Mouse (Mus musculus): Measurements from ENCODE around the gene Gfer.
"Not testable (repeated sequence)": the region's sequence is repeated elsewhere in the genome, so short reads cannot be mapped to it uniquely, and the experiment has no call there.

Gfer gene

GRCm38 (mm10) chr17:24687146-24687595, 8.8 kb downstream of the Gfer start:
- peak; percentile 41 for DNase-seq (ENCODE audit: low spot score)

DNA sequence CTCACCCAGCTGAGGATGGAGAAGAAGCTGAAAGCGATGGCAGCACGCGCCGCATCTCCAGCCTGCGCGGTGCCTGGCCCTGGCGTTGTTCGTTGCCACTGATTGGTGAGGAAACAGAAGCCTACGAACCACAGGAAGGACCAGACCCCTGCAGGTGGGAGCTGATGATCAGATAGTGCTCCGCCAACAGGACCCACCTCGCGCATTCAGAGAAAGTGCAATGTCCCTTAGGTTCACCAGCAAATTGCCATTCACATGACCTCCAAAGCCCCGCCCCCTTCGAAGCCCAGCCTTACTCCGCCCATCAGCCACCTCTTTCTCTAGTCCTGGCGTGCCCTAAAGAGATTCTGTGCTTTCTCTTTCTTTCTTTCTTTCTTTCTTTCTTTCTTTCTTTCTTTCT, 9.4 kb downstream of the Gfer start:
- DNase-seq (ENCODE audit: low spot score), result no peak

- DNase-seq (ENCODE audit: low spot score), result no peak
Observed at GRCm38 (mm10) chr17:24677500-24678080, 18.4 kb downstream of the Gfer start.

- no peak for DNase-seq (ENCODE audit: low spot score)
Observed at GRCm38 (mm10) chr17:24676877-24677276, 19.1 kb downstream of the Gfer start.

GRCm38 (mm10) chr17:24676187-24676586, 19.8 kb downstream of the Gfer start:
- DNase-seq (ENCODE audit: low spot score), result peak; percentile 86

DNA sequence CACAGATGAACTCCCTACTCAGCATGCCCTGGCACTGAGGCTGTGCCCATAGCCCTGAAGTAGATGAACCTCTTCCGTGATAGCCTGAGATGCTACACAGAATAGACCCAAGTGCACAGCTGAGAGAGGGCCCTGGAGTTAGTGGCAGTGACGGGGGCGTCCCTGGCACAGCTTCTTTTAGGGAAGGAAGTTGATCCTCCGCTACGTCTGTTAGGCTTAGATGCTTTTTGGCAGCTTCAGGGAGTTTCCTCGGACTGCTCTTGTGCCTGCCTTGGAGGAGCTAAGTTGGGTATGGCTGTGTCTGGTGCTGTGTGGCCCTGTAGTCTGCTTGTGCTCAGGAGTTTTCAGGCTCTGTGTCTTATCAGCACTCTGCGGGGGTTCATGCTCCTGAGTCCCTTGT, 21.7 kb downstream of the Gfer start:
- no peak for DNase-seq (ENCODE audit: low spot score)

- no peak for DNase-seq (ENCODE audit: low spot score)
Observed at GRCm38 (mm10) chr17:24672141-24672540, 23.8 kb downstream of the Gfer start.

GRCm38 (mm10) chr17:24671346-24671745, 24.6 kb downstream of the Gfer start:
- DNase-seq (ENCODE audit: low spot score), result no peak

DNA sequence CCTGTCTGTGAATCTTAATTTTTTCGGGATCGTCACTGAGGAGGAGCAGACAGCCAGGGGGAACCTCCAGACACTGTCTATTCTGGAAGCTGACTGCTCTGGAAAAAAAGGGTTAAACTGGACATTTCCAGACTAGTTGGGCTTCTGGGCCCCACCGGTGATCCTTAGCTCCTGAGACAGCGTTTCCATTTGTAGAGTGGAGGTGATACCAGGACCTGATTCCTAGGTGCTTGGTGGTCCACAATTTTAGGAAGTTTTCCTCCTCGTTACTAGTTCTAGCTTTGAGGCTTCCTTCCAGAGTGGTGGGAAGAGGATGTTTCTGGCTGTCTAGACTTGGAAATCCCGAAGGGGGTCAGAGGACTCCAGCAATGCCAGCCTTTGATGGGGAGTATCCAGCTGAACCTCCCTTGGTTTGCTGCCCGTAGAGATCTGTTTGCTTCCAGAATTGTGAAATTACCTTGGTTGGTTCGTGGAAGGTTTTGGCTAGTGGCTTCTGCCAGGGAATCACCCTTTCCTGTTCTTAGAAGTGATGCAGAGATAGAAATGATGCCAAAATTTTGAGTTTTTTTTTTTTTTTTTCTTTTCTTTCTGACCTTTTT, 25.6 kb downstream of the Gfer start:
- peak; percentile 25 for DNase-seq (ENCODE audit: low spot score)

GRCm38 (mm10) chr17:24669545-24670245, 26.3 kb downstream of the Gfer start, which contains the start of gene Zfp598:
Zfp598 (plus strand) TSS chr17:24669687.
- peak; percentile 95 for DNase-seq (ENCODE audit: low spot score)

DNA sequence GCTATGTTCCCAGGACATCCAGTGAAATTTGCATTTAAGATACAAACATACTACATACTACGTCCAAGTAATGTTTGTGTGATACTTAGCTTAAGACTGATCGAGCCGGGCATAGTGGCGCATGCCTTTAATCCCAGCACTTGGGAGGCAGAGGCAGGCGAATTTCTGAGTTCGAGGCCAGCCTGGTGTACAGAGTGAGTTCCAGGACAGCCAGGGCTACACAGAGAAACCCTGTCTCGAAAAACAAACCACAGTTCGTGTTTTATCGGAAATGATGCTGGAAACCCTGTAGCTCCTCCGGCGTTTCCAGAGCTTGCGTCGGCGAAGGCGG, 26.8 kb downstream of the Gfer start:
- not testable (repeated sequence) for DNase-seq (ENCODE audit: low spot score)

DNA sequence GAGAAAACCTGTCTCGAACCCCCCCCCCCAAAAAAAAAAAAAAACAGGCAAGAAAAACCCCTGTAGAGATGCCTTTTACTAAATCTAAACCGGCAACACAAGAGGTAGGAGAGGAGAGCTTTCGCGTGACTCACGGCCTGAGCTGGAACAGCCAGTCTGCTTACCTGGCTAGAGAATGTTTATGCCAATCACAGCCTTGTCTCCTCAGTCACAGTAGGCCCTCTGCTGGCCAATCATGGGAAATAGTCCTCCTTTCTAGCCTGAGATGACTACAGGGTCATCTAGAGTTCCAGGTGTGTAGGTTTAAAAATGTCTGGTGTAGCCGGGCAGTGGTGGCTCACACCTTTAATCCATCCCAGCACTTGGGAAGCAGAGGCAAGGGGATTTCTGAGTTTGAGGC, 28.5 kb downstream of the Gfer start:
- DNase-seq (ENCODE audit: low spot score), result peak; percentile 76

GRCm38 (mm10) chr17:24667011-24667410, 28.9 kb downstream of the Gfer start:
- not testable (repeated sequence) for DNase-seq (ENCODE audit: low spot score)

DNA sequence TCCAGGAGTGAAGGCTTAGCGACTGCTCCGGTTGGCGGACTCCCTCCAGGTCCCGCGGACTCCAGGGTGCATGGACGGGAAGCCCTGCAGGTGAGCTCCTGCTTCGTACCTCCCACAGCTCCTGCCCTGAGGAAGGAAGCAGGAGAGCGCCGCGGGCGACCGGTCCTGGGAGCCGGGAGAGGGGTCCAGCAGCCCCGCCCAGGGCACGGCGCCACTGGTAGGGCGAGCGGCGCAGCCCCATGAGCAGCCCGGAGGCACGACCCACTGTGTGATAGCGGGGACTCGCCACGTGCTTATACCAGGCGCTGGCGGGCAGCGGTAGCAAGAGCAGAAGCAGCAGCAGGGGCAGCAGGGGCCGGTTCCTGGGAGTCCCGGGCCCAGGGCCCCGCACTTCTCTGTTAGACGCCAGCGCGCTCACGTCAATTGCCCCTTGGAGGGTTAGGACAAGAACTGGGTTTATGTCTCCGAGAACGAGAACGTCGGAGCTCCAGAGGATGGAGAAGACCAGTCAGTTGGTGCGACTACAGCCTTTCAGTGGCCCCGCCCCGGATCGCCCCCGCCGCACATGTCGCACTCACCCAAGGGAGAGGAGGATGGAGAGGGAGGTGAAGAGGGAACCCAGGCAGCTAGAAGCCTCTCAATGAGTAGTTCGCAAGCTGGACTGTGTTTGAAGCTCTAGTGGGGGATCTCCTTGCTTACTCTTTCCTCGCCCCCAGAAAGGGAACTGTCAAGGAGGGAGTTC, 37.8 kb downstream of the Gfer start, which contains the start of gene Npw:
Gene Npw, minus strand, starts transcription at position 441 of the 742 bp plus-strand sequence.
- DNase-seq (ENCODE audit: low spot score), result peak; percentile 49

DNA sequence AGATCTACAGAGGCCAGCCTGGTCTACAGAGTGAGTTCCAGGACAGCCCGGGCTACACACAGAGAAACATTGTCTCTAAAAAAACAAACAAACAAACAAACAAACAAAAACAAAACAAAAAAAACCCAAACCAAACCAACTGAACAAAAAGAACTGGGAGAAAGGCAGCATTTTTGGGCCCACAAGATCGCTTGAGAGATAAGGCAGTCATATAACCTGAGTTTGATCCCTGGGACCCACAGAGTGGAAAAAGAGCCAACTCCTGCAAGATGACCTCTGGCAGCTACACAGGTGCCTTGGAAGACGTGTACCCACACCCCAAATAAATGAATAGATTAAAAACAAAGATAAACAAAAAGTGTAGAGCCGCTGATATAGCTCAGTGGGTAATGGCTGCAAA, 41.0 kb downstream of the Gfer start:
- DNase-seq (ENCODE audit: low spot score), result no peak

DNA sequence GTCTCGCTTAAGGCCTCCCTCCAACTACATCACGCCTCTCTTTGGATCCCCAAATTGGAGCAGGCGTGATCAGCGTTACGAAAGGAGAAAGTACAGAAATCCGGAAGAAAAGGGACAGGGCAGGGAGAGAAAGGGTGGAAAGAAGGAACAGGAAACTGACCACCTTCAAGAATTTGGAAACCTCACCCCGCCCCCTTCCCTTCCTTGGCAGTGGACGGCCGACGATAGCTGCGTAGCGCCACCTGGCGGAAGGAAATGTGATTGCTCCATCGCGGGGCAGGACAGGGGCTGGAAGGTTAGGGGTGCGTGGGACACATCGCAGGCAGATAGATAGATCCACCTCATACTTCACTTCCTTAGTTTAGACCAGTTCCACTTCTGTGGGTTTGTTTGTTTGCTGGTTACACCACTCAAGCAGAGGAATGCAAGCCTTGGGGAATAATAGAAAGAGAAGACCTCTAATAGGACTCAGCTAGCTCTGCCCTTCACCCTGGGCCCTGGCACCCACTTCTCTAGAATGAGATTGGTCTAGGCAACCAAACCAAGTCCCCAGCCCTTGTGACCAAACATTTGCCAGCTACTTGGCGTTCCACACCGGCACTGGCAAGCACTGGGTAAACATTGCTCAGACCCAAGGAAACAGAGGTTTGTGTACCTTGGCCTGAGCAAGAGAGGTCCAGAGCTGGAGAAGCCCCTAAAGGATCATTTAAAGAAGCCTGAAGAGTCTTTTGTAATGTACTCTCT, 41.8 kb downstream of the Gfer start:
- no peak for DNase-seq (ENCODE audit: low spot score)

DNA sequence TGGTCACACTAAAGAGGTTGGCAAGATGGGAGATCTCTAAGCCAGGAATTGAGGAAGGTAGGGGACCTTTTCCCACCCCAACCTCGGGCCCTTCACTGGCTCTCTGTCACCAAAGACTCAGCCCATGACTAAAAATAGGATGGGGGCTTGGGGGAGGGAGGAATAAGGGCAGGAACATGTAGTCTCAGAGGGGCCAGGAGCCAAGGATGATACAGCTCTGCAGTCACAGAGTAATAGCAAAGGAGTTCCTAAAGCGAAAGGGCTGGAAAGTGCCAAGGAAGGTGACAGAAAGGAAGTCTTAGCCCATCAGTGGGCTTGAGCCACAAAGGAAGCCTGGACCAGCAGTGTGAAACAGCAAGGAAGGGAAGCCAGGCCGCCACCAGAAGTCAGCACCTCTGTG, 44.1 kb downstream of the Gfer start:
- DNase-seq (ENCODE audit: low spot score), result no peak

GRCm38 (mm10) chr17:24650766-24651165, 45.2 kb downstream of the Gfer start:
- no peak for DNase-seq (ENCODE audit: low spot score)

DNA sequence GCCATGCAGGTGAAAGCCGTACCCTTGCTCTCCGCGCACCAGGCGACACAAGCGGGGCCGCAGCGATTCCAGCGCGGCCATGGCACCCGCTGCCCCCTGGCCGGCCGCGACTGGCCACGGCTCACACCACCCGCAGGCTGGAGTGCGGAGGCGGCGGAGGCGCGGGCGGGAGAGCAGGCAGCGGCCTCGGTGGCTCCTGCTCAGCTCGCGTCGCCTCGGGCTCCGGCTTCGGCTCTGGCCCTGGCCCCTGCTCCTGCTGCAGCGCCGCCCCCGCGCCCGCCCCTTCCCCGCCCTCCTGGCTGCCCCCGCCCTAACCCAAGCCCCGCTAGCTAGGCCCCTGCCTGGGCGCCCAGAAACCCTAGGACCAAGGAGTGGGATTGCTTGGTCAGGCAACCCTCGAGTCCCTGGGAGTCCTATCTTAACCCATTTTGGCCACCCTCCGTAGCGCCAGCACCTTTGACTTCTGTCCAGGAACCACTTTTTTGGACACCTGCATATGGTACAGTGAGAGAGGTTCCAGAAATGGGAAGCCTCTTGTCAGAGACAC, 45.8 kb downstream of the Gfer start, which contains the start of gene Slc9a3r2:
Gene Slc9a3r2, minus strand, starts transcription at position 258 of the 547 bp plus-strand sequence.
- peak; percentile 67 for DNase-seq (ENCODE audit: low spot score)

DNA sequence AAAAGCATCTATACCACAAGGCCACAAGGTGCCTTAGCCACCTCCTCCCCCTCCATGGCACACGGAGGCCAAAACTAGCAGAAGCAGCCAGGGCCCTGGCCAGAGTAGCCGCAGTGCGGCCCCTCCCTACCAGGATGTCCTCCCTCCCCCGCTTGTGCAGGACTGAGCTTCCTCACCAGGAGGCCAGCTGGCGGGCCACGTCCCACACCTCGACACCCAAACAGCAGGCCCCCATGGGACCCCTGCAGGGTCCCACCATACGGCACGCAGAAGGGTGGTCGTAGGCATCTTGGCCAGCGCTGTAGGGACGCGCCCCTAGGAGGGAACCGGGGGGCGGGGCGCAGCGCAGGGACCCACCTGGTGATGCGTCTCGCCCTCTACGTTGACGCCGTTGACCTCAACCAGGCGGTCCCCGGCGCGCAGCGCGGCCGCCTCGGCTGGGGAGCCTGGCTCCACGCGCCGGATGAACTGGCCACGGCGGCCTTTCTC, 46.3 kb downstream of the Gfer start:
- peak; percentile 46 for DNase-seq (ENCODE audit: low spot score)

DNA sequence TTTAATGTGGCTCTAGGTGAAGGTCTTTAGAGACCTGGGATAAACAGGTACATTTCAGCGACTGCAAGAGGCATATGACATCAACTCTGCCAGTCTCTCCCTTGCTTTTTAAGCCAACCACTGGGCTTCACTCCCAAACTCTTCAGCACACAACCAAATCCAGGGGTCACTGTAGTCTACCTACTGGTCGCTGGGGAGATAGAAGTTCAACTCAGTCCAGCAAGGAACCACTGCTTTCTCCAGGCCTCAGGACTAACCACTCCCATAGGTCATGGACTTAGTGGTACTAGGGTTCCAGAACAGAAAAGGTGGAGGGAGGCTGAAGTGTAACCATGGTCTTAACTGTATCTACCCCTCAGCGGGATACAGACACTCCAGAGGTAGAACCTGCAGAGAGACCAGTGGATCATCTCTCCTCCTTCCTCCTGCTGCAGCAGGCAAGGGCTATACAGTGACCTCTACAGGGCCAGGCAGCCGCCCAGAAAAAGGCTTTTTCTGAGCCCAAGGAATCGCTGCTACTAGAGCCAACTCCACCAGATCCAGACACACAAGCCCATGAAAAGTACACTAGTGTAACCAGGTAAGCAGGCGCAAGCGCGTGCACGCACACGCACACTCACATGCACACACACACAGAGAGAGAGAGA, 47.1 kb downstream of the Gfer start:
- no peak for DNase-seq (ENCODE audit: low spot score)

Measured in retina, embryonic 14.5 days (tissue).